Mouse (Mus musculus) G1E (cell line): ENCODE data around the gene Olfml1.

Source experiments
- CTCF ChIP-seq: IDR thresholded peaks from 2 replicates; pipeline ENCODE4 v1.5.1; 2012; ENCODE audit warnings: low read depth, low read length, inconsistent platforms, mixed read lengths
- GATA1 ChIP-seq: IDR thresholded peaks from 2 replicates; pipeline ENCODE4 v1.6.1; 2012; ENCODE audit warnings: borderline replicate concordance, low read length, inconsistent platforms, mixed read lengths
- POLR2AphosphoS5 ChIP-seq: IDR thresholded peaks from 2 replicates; pipeline ENCODE4 v1.6.1; 2012; ENCODE audit warnings: low read depth, low read length, inconsistent platforms; ENCODE audit not compliant: insufficient replicate concordance

DNA sequence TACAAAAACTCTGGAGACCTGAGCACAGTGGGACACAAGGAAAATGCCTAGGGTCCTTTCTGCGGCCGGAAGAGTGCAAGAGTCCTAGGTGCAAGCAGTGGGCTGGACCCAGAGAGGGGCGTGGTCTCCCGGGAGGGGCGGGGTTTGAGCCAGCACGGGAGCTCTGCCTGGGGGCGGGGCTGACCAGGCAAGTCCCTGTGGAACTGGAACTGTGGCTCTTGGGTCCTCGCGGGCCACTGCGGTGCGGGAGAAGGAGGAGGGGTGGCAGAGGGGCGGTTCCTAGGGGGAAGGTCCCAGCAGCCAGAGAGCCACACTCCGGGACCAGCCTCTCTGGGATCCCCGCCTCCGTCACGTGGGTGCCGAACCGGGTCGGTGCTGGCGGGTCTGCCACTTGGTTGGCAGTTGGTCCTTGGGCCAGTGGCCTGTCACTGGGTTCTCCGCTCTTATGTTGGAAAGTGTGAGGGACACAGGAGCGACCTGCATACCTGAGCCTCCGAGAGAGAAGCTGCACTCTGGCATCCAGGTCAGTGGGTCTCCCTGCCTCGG, 27.7 kb downstream of the Olfml1 start, which contains the start of gene Ppfibp2:
- TF ChIP-seq CTCF (no peak), GATA1 (no peak), POLR2AphosphoS5 (no peak)
